Mouse (Mus musculus) bone marrow macrophage, adult 2 months (primary cell): ENCODE data around the gene Cxcl16.
"Not testable (repeated sequence)": the region's sequence is repeated elsewhere in the genome, so short reads cannot be mapped to it uniquely, and the experiment has no call there.

Experiments used
- CTCF ChIP-seq: IDR thresholded peaks from 2 replicates; pipeline ENCODE4 v1.5.1; 2012; ENCODE audit warnings: low read depth, mild to moderate bottlenecking, low read length, moderate library complexity
- POLR2A ChIP-seq: IDR thresholded peaks from 2 replicates; pipeline ENCODE4 v1.6.1; 2012; ENCODE audit warnings: mild to moderate bottlenecking, low read depth, low read length, borderline replicate concordance

DNA sequence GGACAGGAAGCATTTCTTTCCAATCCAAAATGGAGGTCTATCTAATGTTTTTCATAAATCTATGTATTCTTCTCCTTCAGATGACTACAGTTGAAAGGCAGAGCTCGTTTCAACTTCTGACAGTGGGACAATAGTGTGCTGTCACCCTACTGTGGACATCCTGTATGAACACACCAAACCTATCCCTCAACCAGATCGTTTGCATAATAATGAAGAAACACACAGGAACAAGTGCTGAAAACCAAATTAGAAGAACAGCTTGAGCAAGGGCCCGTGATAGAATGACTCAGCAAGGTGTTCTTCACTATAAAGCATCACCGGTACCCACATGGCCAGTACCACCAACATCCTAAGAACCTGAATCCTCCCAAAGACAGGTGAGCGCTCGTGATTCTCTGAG, 33.2 kb downstream of the Cxcl16 start:
- not testable (repeated sequence) for TF ChIP-seq CTCF, POLR2A
